Mouse (Mus musculus) G1E (cell line): ENCODE results near the gene Cdh15. TPM values are rescaled to one million over a fixed set of nuclear protein-coding genes. Genes with fewer than 3 reads are reported as not detected.

ENCODE experiments used
- ATAC-seq: 2 replicates; pipeline ENCODE4 v1.8.0; 2016; ENCODE audit warnings: mild to moderate bottlenecking; ENCODE audit not compliant: insufficient number of reproducible peaks, poor library complexity, low FRiP score, severe bottlenecking; ENCODE audit errors: extremely low read depth
- DNase-seq: peaks from one replicate; pipeline ENCODE4 v3.0.0; 2012; ENCODE audit warnings: low spot score
- H3K27me3 ChIP-seq: 2 replicates; pipeline ENCODE4 v1.6.1; 2012; ENCODE audit warnings: mild to moderate bottlenecking, low read length, inconsistent platforms; ENCODE audit not compliant: insufficient read depth
- H3K36me3 ChIP-seq: replicated peaks from 2 replicates; pipeline ENCODE3; 2012; ENCODE audit warnings: mild to moderate bottlenecking, inconsistent platforms
- H3K4me1 ChIP-seq: 2 replicates; pipeline ENCODE4 v1.6.1; 2012; ENCODE audit warnings: low read depth, low read length, inconsistent platforms, mixed read lengths; ENCODE audit not compliant: insufficient read depth
- H3K4me3 ChIP-seq: 2 replicates; pipeline ENCODE4 v1.5.1; 2012; ENCODE audit warnings: low read depth, mild to moderate bottlenecking, inconsistent platforms, low read length, moderate library complexity, mixed read lengths
- H3K9me3 ChIP-seq: replicated peaks from 2 replicates; pipeline ENCODE4 v1.6.1; 2012; ENCODE audit warnings: inconsistent platforms
- CTCF ChIP-seq: IDR thresholded peaks from 2 replicates; pipeline ENCODE4 v1.5.1; 2012; ENCODE audit warnings: low read depth, low read length, inconsistent platforms, mixed read lengths
- GATA1 ChIP-seq: IDR thresholded peaks from 2 replicates; pipeline ENCODE4 v1.6.1; 2012; ENCODE audit warnings: borderline replicate concordance, low read length, inconsistent platforms, mixed read lengths
- GATA2 ChIP-seq: IDR thresholded peaks from 2 replicates; pipeline ENCODE4 v1.6.1; 2012; ENCODE audit warnings: low read depth, low read length, inconsistent platforms, borderline replicate concordance
- POLR2AphosphoS5 ChIP-seq: IDR thresholded peaks from 2 replicates; pipeline ENCODE4 v1.6.1; 2012; ENCODE audit warnings: low read depth, low read length, inconsistent platforms; ENCODE audit not compliant: insufficient replicate concordance
- TAL1 ChIP-seq: conservative IDR thresholded peaks from 2 replicates; pipeline ENCODE4 v1.6.1; 2012; ENCODE audit warnings: low read depth, low read length, inconsistent platforms, mixed read lengths
- polyA plus RNA-seq: library from polyadenylated mRNA; stranded (reverse); fragments of >175 nt; gene quantifications from 2 replicates; pipeline ENCODE4 v1.2.3, GENCODE M21; 2012
- total RNA-seq, 2 experiments: library from RNA; stranded (forward) in 1 of 2; stranded (reverse) in 1 of 2; fragments of 200-1000 nt in 1 of 2; fragments of >200 nt in 1 of 2; fragmentation: Nextera tagmentation in 1 of 2; gene quantifications; 2 replicates each; pipeline ENCODE4 v1.2.3; 2014 to 2017

The Cdh15 gene
- total and polyA plus RNA-seq, 3 experiments, result not detected

- Histone ChIP-seq H3K4me1 (peaks cover 16% of the 10 kb centered on the region), H3K4me3 (no peak overlapping the region), H3K36me3 (no peaks in the 10 kb centered on the region), H3K9me3 (no peaks in the 10 kb centered on the region), H3K27me3 (peaks cover 84% of the 10 kb centered on the region)
- ATAC-seq, result peak; percentile 35; the same call in 1 of the 2 replicates
- DNase-seq, result peak; percentile 79
- peak; percentile 80 for TF ChIP-seq CTCF
- TF ChIP-seq GATA1, result no peak
These were observed 12.8 kb upstream of the Cdh15 start for GRCm38 (mm10) chr8:122834971-122835370.

- ATAC-seq, result no peak
- H3K27me3 ChIP-seq, result peaks cover 86% of the 10 kb centered on the region
- TF ChIP-seq GATA2, result no peak
- TF ChIP-seq TAL1, result no peak
- no peak for TF ChIP-seq CTCF
- TF ChIP-seq POLR2AphosphoS5, result no peak
- TF ChIP-seq GATA1, result no peak
These were observed 11.6 kb upstream of the Cdh15 start for GRCm38 (mm10) chr8:122836199-122836598.

GRCm38 (mm10) chr8:122836696-122837095, 11.1 kb upstream of the Cdh15 start:
- ATAC-seq, result no peak
- DNase-seq, result no peak
- no peak for TF ChIP-seq GATA2
- TF ChIP-seq TAL1, result no peak
- Histone ChIP-seq H3K9me3 (no peaks in the 10 kb centered on the region), H3K4me1 (peaks cover 8% of the 10 kb centered on the region; the same call in 1 of the 2 replicates), H3K4me3 (no peak overlapping the region), H3K36me3 (no peaks in the 10 kb centered on the region), H3K27me3 (peaks cover 82% of the 10 kb centered on the region)

More at GRCm38 (mm10) chr8:122836199-122836598, 11.6 kb upstream of the Cdh15 start:
- peaks cover 8% of the 10 kb centered on the region; the same call in 1 of the 2 replicates for H3K4me1 ChIP-seq
- no peak overlapping the region for H3K4me3 ChIP-seq
- H3K36me3 ChIP-seq, result no peaks in the 10 kb centered on the region
- H3K9me3 ChIP-seq, result no peaks in the 10 kb centered on the region
- no peak for DNase-seq

GRCm38 (mm10) chr8:122844161-122844560, 3.6 kb upstream of the Cdh15 start:
- no peak overlapping the region for H3K4me3 ChIP-seq
- no peak for TF ChIP-seq TAL1
- no peak for TF ChIP-seq GATA1
- no peak for TF ChIP-seq GATA2
- TF ChIP-seq CTCF, result no peak
- TF ChIP-seq POLR2AphosphoS5, result no peak

GRCm38 (mm10) chr8:122845662-122846061, 2.1 kb upstream of the Cdh15 start:
- DNase-seq, result no peak
- no peak overlapping the region for H3K4me3 ChIP-seq
- H3K27me3 ChIP-seq, result peaks cover 82% of the 10 kb centered on the region
- H3K36me3 ChIP-seq, result no peaks in the 10 kb centered on the region
- no peaks in the 10 kb centered on the region for H3K9me3 ChIP-seq
- TF ChIP-seq POLR2AphosphoS5 (no peak), GATA1 (no peak), GATA2 (no peak), TAL1 (no peak), CTCF (no peak)
- H3K4me1 ChIP-seq, result peaks cover 6% of the 10 kb centered on the region
- no peak for ATAC-seq

More at GRCm38 (mm10) chr8:122844161-122844560, 3.6 kb upstream of the Cdh15 start:
- H3K36me3 ChIP-seq, result no peaks in the 10 kb centered on the region
- DNase-seq (no peak), ATAC-seq (no peak)
- H3K4me1 ChIP-seq, result peaks cover 6% of the 10 kb centered on the region
- peaks cover 82% of the 10 kb centered on the region for H3K27me3 ChIP-seq
- no peaks in the 10 kb centered on the region for H3K9me3 ChIP-seq

GRCm38 (mm10) chr8:122849152-122849910, 1.6 kb downstream of the Cdh15 start:
- no peak for ATAC-seq
- Histone ChIP-seq H3K27me3 (peaks cover 94% of the 10 kb centered on the region), H3K36me3 (no peaks in the 10 kb centered on the region), H3K4me1 (peaks cover 6% of the 10 kb centered on the region), H3K4me3 (no peak overlapping the region), H3K9me3 (no peaks in the 10 kb centered on the region)
- TF ChIP-seq GATA1, result no peak
- TF ChIP-seq POLR2AphosphoS5, result no peak
- TF ChIP-seq CTCF, result no peak
- TF ChIP-seq TAL1, result no peak
- TF ChIP-seq GATA2, result no peak
- DNase-seq, result no peak
